Mouse (Mus musculus) small intestine, adult 2 months (tissue): ENCODE data around the gene Copg2. TPM values are rescaled to one million over a fixed set of nuclear protein-coding genes. Genes with fewer than 3 reads are reported as not detected.
A peak's percentile ranks its signal among the peaks of the same experiment; 100 is the strongest.

ENCODE experiments used
- H3K27ac ChIP-seq: fragments of 200-500 bp; 2 replicates; pipeline ENCODE4 v1.5.1; 2012; ENCODE audit warnings: low read depth, low read length, control low read depth, inconsistent platforms; ENCODE audit not compliant: insufficient read depth
- H3K27me3 ChIP-seq: fragments of 200-500 bp; 2 replicates; pipeline ENCODE4 v1.6.1; 2012; ENCODE audit warnings: mild to moderate bottlenecking, moderate library complexity, low read length, inconsistent platforms; ENCODE audit not compliant: control insufficient read depth, insufficient read depth
- H3K36me3 ChIP-seq: fragments of 200-500 bp; 2 replicates; pipeline ENCODE4 v1.6.1; 2012; ENCODE audit warnings: mild to moderate bottlenecking, low read length, control low read depth, inconsistent platforms; ENCODE audit not compliant: control insufficient read depth, insufficient read depth
- H3K4me1 ChIP-seq: fragments of 200-500 bp; 2 replicates; pipeline ENCODE4 v1.6.1; 2012; ENCODE audit warnings: low read length, inconsistent platforms, mixed read lengths; ENCODE audit not compliant: control insufficient read depth, insufficient read depth, insufficient read length
- H3K4me3 ChIP-seq: fragments of 200-500 bp; 2 replicates; pipeline ENCODE4 v1.5.1; 2012; ENCODE audit warnings: low read depth, mild to moderate bottlenecking, control low read depth, inconsistent platforms, low read length, moderate library complexity
- CTCF ChIP-seq: fragments of 200-500 bp; IDR thresholded peaks from 2 replicates; pipeline ENCODE4 v1.5.1; 2012; ENCODE audit warnings: low read depth, mild to moderate bottlenecking, control low read depth, inconsistent platforms, low read length, moderate library complexity, mixed read lengths; ENCODE audit not compliant: insufficient replicate concordance, insufficient read length; ENCODE audit errors: extremely low read depth
- POLR2A ChIP-seq: fragments of 200-500 bp; IDR thresholded peaks from 2 replicates; pipeline ENCODE4 v1.6.1; 2012; ENCODE audit warnings: low read depth, mild to moderate bottlenecking, control low read depth, inconsistent platforms, low read length, moderate library complexity
- WGBS: fragments of 180-500 bp; shearing (Covaris S2); methylation state at CpG from one replicate; pipeline ENCODE4 v1.1.7; 2018; 5-methylcytosine and 5-hydroxymethylcytosine counted together
- polyA plus RNA-seq: library from polyadenylated mRNA; depleted of rRNA; stranded (reverse); fragments of >200 nt; gene quantifications from 2 replicates; pipeline ENCODE4 v1.2.3, GENCODE M21; 2012

The Copg2 gene
- polyA plus RNA-seq, 1 experiment = 3.1 TPM

DNA sequence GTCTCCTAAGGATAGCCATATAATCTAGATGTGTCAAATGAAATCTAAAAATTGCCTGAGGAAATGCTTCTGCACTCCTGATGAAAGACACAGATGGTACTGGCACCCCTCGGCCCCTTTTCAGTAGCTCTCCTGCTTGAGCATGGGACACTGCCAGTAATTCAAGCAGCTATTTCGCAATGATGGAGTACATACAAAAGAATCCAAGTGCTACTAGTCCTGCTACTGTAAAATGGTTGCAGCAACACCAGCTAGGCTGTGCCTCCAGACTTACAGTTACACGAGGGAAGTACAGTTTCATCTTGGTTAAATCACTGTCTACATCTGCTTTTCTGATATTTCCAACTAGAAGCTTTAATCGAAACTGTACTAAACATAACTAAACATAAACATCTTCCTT lies 13.1 kb downstream of the Copg2 start:
- 81% methylated on average over 4 of the region's 4 CpGs for WGBS
- H3K27ac ChIP-seq = no peak overlapping the region
- no peaks in the 10 kb centered on the region for H3K4me1 ChIP-seq
- TF ChIP-seq CTCF (no peak), POLR2A (no peak)
- H3K27me3 ChIP-seq = no peaks in the 10 kb centered on the region
- H3K4me3 ChIP-seq = no peak overlapping the region
- peaks cover 17% of the 10 kb centered on the region for H3K36me3 ChIP-seq

DNA sequence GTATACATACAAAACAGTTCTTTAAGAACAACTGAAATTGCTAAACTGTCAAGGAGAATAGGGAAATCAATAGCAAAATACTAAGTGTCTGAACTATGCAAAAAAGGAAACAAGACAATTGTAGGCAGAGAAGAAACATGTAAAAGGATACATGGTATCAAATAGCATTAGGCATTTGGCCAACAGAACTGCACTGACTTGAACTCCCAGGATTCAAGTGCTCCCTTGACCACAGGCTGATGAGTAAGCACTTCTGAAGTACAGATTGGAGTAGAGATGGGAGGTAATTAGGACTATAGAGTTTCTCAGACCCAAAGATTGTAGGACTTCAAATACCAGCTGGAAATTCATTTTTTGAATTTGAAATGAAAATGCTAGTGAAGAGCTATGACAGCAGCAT lies 19.9 kb downstream of the Copg2 start:
- H3K27me3 ChIP-seq = no peaks in the 10 kb centered on the region
- no peak overlapping the region for H3K4me3 ChIP-seq
- no peaks in the 10 kb centered on the region for H3K4me1 ChIP-seq
- peaks cover 7% of the 10 kb centered on the region for H3K36me3 ChIP-seq
- TF ChIP-seq CTCF (no peak), POLR2A (no peak)
- no peak overlapping the region for H3K27ac ChIP-seq

DNA sequence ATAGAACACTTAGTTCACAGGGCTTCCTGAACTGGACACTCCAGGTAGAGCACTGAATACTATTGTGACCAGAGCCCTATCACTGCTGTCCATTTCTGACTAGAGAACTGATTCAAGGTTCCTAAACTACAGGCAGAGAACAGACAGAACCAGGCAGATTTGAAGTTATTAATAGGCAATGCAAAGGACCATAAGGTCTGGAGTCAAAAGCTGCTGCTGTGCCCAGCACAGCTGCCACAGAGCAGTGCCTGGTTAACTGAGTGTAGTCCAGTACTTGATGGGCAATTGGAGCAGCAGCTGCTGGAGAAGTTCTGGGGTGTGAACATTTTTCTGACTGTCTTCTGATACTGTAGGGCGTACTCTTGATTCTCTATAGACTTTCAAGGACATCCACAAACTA lies 30.1 kb downstream of the Copg2 start:
- WGBS = 85% methylated on average over 1 of the region's 1 CpGs
- no peak for TF ChIP-seq POLR2A
- TF ChIP-seq CTCF = no peak
- no peak overlapping the region for H3K27ac ChIP-seq
- H3K4me1 ChIP-seq = peaks cover 3% of the 10 kb centered on the region
- peaks cover 2% of the 10 kb centered on the region; the same call in 1 of the 2 replicates for H3K36me3 ChIP-seq
- H3K4me3 ChIP-seq = no peak overlapping the region
- H3K27me3 ChIP-seq = no peaks in the 10 kb centered on the region

DNA sequence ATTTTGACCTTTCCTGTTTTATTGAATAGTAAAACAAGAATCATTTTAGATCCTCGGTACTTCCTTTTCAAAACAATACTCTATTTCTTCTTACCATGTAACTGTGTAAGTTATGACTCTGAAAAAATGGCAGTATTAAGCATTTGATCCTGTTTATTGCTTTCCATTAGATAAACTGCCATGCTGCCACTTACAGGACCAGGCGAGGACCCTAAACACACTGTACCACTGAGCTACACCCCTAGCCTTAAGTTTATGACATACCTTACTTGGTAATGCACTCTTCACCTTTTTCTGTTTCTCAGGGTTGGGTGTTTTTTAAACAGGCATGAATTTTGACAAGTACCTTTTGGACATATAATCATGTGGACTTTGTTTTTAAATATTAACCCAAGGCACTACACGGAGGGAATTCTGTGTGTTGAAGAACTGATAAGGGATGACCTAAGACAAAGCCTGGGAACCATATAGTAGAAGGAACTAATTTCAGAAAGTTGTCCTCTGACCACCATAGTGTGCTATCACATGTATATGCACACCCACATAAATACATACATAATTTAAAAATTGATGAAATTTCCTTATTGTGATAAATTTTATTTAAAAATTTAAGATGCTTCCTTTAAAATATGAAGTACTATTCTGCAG lies 31.4 kb downstream of the Copg2 start:
- no peaks in the 10 kb centered on the region for H3K27me3 ChIP-seq
- H3K4me1 ChIP-seq = peaks cover 3% of the 10 kb centered on the region
- TF ChIP-seq POLR2A (no peak), CTCF (no peak)
- 0 out of 2 replicates have a peak overlapping the region, but pooled peaks have one; percentile 29 for H3K27ac ChIP-seq
- 31% methylated on average over 3 of the region's 3 CpGs for WGBS
- H3K36me3 ChIP-seq = no peaks in the 10 kb centered on the region
- no peak overlapping the region for H3K4me3 ChIP-seq

DNA sequence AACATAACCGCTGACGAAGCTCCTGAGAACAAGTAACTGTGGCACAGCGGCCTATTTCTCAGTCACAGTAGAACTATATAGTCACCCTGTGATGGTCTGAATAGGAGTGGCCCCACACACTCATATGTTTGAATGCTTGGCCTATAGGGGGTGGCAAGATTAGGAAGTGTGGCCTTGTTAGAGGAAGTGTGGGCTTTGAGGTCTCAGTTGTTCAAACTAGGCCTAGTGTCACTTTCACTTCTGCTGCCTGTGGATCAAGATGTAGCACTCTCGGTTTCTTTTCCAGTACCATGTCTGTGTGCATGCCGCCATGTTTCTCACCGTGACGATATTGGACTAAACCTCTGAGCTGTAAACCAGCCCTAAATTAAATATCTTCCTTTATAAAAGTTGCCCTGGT lies 40.6 kb downstream of the Copg2 start:
- no peak overlapping the region for H3K27ac ChIP-seq
- H3K4me3 ChIP-seq = no peak overlapping the region
- H3K27me3 ChIP-seq = no peaks in the 10 kb centered on the region
- peaks cover 17% of the 10 kb centered on the region for H3K36me3 ChIP-seq
- 95% methylated on average over 7 of the region's 7 CpGs for WGBS
- no peak for TF ChIP-seq CTCF
- no peak for TF ChIP-seq POLR2A
- H3K4me1 ChIP-seq = peaks cover 8% of the 10 kb centered on the region; the same call in 1 of the 2 replicates

DNA sequence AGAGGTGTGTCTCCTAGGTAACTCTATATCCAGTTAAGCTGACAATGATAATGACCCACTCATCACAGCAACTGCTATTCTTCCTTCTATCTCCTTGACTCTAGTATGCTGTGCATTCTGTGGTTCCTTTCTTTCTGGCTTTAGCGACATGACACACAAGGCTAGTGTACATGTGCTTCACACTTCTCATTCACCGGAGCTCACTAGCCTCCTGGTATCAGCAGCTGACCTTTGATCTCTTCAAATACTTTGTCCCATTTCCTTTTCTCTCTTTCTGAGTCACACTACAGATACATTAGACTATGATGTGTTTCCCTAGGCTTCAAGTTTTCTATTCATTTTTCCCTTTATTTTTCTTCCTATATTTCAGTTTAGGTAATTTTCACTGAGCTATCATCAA lies 41.4 kb downstream of the Copg2 start:
- 31% methylated on average over 2 of the region's 2 CpGs for WGBS
- TF ChIP-seq CTCF (no peak), POLR2A (no peak)

DNA sequence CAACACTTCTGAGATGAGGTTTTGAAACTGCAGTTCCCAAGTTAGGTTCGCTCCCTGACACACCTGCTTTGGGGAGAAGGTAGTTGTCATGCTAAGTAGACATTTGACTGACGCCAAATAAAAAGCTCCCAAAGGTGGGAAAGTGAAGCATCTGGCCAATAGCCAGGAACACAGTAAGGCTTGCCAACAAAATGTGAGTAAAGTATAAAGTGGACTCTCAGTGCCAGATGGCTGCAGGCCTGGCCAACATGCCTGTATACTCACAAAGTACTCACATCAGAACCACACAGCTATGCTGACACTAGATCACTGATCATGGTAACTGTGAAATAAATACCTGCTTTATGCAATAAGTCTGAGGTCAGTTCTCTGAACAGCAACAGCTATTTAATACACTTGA lies 46.8 kb downstream of the Copg2 start:
- H3K27me3 ChIP-seq = no peaks in the 10 kb centered on the region
- TF ChIP-seq POLR2A (no peak), CTCF (no peak)
- WGBS = 35% methylated on average over 2 of the region's 2 CpGs

More for the DNA sequence above, 41.4 kb downstream of the Copg2 start:
- H3K27me3 ChIP-seq = no peaks in the 10 kb centered on the region
- peaks cover 8% of the 10 kb centered on the region; the same call in 1 of the 2 replicates for H3K4me1 ChIP-seq
- peaks cover 17% of the 10 kb centered on the region for H3K36me3 ChIP-seq
- H3K4me3 ChIP-seq = no peak overlapping the region
- peak overlapping the region; percentile 14 for H3K27ac ChIP-seq

More for the DNA sequence above, 46.8 kb downstream of the Copg2 start:
- Histone ChIP-seq H3K27ac (no peak overlapping the region), H3K4me1 (peaks cover 3% of the 10 kb centered on the region; the same call in 1 of the 2 replicates), H3K4me3 (no peak overlapping the region), H3K36me3 (peaks cover 6% of the 10 kb centered on the region; the same call in 1 of the 2 replicates)
